Mouse (Mus musculus) CD4-positive, CD25-positive, alpha-beta regulatory T cell, adult 2 months (primary cell): ENCODE results near the gene Birc3.

ENCODE experiments used
- DNase-seq: peaks from one replicate; pipeline ENCODE4 v3.0.0-alpha.2; 2012; ENCODE audit warnings: low read depth, low spot score

Gene Birc3

GRCm38 (mm10) chr9:7822758-7823157 lies 50.2 kb downstream of the Birc3 start:
- no peak for DNase-seq

DNA sequence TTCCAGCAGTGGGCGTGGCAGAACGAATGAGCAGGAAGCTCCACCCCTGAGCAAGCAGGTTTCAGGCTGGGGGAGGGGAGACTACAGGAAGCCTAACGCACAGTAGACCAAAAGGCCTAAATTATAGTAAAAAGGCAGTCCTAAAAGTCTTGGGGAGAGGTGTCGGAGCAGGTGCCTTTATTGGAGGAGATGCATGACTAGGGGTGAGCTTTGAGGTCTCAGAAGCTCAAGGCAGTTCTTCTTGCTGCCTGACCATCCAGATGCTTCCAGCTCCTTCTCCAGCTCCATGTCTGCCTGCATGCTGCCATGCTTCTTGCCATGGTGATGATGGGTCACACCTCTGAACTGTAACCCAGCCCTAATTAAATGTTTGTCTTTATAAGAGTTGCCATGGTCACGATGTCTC lies 67.9 kb downstream of the Birc3 start:
- DNase-seq, result peak; percentile 49
